Mouse (Mus musculus) G1E (cell line): ENCODE measurements around the gene Olfr315.

Source experiments
- CTCF ChIP-seq: IDR thresholded peaks from 2 replicates; pipeline ENCODE4 v1.5.1; 2012; ENCODE audit warnings: low read depth, low read length, inconsistent platforms, mixed read lengths
- GATA1 ChIP-seq: IDR thresholded peaks from 2 replicates; pipeline ENCODE4 v1.6.1; 2012; ENCODE audit warnings: borderline replicate concordance, low read length, inconsistent platforms, mixed read lengths
- GATA2 ChIP-seq: IDR thresholded peaks from 2 replicates; pipeline ENCODE4 v1.6.1; 2012; ENCODE audit warnings: low read depth, low read length, inconsistent platforms, borderline replicate concordance
- POLR2AphosphoS5 ChIP-seq: IDR thresholded peaks from 2 replicates; pipeline ENCODE4 v1.6.1; 2012; ENCODE audit warnings: low read depth, low read length, inconsistent platforms; ENCODE audit not compliant: insufficient replicate concordance
- TAL1 ChIP-seq: conservative IDR thresholded peaks from 2 replicates; pipeline ENCODE4 v1.6.1; 2012; ENCODE audit warnings: low read depth, low read length, inconsistent platforms, mixed read lengths

DNA sequence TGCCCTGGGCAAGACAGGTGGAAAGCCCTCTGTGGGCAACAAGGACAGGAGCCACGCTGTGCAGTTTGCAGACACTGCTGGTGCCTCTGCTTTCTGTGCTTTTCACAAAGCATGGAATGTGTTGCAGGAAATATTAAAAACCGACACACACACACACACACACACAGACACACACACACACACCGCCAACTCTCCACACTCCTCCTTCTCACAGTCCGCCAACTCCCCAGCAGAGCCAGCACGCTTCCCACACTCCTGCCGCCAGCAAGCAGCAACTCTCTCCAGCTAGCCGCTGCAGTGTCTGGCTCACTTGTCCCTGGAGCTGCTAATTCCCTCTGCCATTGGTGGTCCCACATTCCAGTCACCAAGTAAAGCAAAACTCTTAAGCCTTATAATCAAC lies 23.9 kb downstream of the Olfr315 start:
- TF ChIP-seq CTCF (no peak), POLR2AphosphoS5 (no peak), GATA1 (no peak), TAL1 (no peak), GATA2 (no peak)
